10 mouse cellular contexts compared by ENCODE assay signal in the genomic region with DNA sequence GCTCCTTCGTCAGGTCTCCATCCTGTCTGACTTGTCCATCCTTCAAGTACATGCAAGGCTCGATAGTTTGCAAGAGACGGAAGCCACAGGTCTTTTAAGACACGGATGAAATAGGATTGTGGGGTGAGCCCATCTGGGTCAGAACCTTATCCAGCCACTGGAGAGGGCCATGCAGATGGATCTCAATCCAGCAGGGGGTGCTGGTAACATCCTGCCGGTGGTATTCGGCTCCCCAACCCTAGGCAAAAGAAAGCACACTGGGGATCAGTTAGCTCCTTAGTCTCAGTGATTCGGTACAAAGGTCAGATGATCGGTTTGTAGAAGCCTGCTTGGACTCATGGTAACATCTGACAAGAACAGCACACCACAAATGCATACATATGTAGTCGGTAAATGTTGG. TPM values are rescaled to one million over a fixed set of nuclear protein-coding genes. Genes with fewer than 3 reads are reported as not detected.
DNase-seq lines count a peak whose midpoint lies in the region; ATAC-seq and TF ChIP-seq lines count a peak whose summit lies in the region.
"Had no signal": no experiment of that assay in that cellular context is flagged by ENCODE, and none has a peak within 500 bp of the region (broad histone marks: within the 10 kb centered on the region; RNA-seq: fewer than 3 reads in every experiment).

No protein-coding gene starts in this region.

- DNase-seq in forebrain, embryonic 14.5 days (ENCODE audit: low spot score): peak; percentile 34
- no peak for DNase-seq in brain, embryonic 14.5 days (ENCODE audit: low read depth)
- peak; percentile 42 for DNase-seq in lung, embryonic 14.5 days
- DNase-seq in right cerebral cortex, postnatal 25 days: no peak
- DNase-seq in ovary, adult 18-20 months (ENCODE audit: low spot score): no peak
- DNase-seq: liver, embryonic 13.5 days had no signal

- H3K27ac ChIP-seq in forebrain, embryonic 14.5 days (ENCODE audit: low read depth, low read length): no peak overlapping the region
- H3K27ac ChIP-seq in forebrain, embryonic 15.5 days (replicated peaks): no peak overlapping the region
- no peak overlapping the region for H3K27ac ChIP-seq in neural tube, embryonic 12.5 days
- no peak overlapping the region for H3K27ac ChIP-seq in neural tube, embryonic 15.5 days (replicated peaks)
- no peak overlapping the region for H3K27ac ChIP-seq in lung, embryonic 14.5 days (ENCODE audit: low read depth)
- H3K27ac ChIP-seq: heart, embryonic 13.5 days; liver, embryonic 13.5 days had no signal

- no peak overlapping the region for H3K4me3 ChIP-seq in forebrain, embryonic 14.5 days (ENCODE audit: low read depth, low read length)
- no peak overlapping the region for H3K4me3 ChIP-seq in forebrain, embryonic 15.5 days
- H3K4me3 ChIP-seq in neural tube, embryonic 12.5 days: no peak overlapping the region
- no peak overlapping the region for H3K4me3 ChIP-seq in neural tube, embryonic 15.5 days (replicated peaks)
- no peak overlapping the region for H3K4me3 ChIP-seq in lung, embryonic 14.5 days (ENCODE audit: low read depth, low read length)
- H3K4me3 ChIP-seq: heart, embryonic 13.5 days; liver, embryonic 13.5 days had no signal

- no peaks in the 10 kb centered on the region for H3K4me1 ChIP-seq in forebrain, embryonic 14.5 days (ENCODE audit: control insufficient read depth, insufficient read depth, low read length)
- H3K4me1 ChIP-seq in forebrain, embryonic 15.5 days: no peaks in the 10 kb centered on the region
- no peaks in the 10 kb centered on the region for H3K4me1 ChIP-seq in neural tube, embryonic 12.5 days
- 0 out of 2 replicates have a peak, but pooled peaks cover 3% of the 10 kb centered on the region for H3K4me1 ChIP-seq in neural tube, embryonic 15.5 days
- H3K4me1 ChIP-seq in lung, embryonic 14.5 days (ENCODE audit: insufficient read depth): no peaks in the 10 kb centered on the region
- H3K4me1 ChIP-seq: liver, embryonic 13.5 days had no signal

- H3K9ac ChIP-seq in forebrain, embryonic 14.5 days (ENCODE audit: low read length): no peak overlapping the region
- H3K9ac ChIP-seq in forebrain, embryonic 15.5 days (replicated peaks): no peak overlapping the region
- H3K9ac ChIP-seq in neural tube, embryonic 12.5 days: no peak overlapping the region
- no peak overlapping the region for H3K9ac ChIP-seq in neural tube, embryonic 15.5 days (replicated peaks)
- H3K9ac ChIP-seq in lung, embryonic 14.5 days: no peak overlapping the region
- H3K9ac ChIP-seq: heart, embryonic 13.5 days; liver, embryonic 13.5 days had no signal

- H3K27me3 ChIP-seq in forebrain, embryonic 14.5 days (replicated peaks; ENCODE audit: control insufficient read depth, insufficient read depth, low read length): no peaks in the 10 kb centered on the region
- H3K27me3 ChIP-seq in forebrain, embryonic 15.5 days: no peaks in the 10 kb centered on the region
- H3K27me3 ChIP-seq in neural tube, embryonic 12.5 days (replicated peaks): no peaks in the 10 kb centered on the region
- no peaks in the 10 kb centered on the region for H3K27me3 ChIP-seq in neural tube, embryonic 15.5 days (replicated peaks)
- no peaks in the 10 kb centered on the region for H3K27me3 ChIP-seq in lung, embryonic 14.5 days (ENCODE audit: insufficient read depth, low read length)
- H3K27me3 ChIP-seq: heart, embryonic 13.5 days; liver, embryonic 13.5 days had no signal

- no peak overlapping the region for H3K4me2 ChIP-seq in forebrain, embryonic 14.5 days (ENCODE audit: low read length)
- H3K4me2 ChIP-seq in forebrain, embryonic 15.5 days (replicated peaks): no peak overlapping the region
- H3K4me2 ChIP-seq in neural tube, embryonic 12.5 days (replicated peaks): no peak overlapping the region
- H3K4me2 ChIP-seq in neural tube, embryonic 15.5 days: no peak overlapping the region
- no peak overlapping the region for H3K4me2 ChIP-seq in lung, embryonic 14.5 days
- H3K4me2 ChIP-seq: heart, embryonic 13.5 days; liver, embryonic 13.5 days had no signal

- TF ChIP-seq POLR2A in brain, embryonic 14.5 days (IDR thresholded peaks at IDR 0.05; ENCODE audit: borderline replicate concordance, extremely low read depth, insufficient read depth, insufficient read length, poor library complexity, severe bottlenecking): no peak

- 77% methylated on average over 9 of the region's 9 CpGs for WGBS in forebrain, embryonic 14.5 days
- 75% methylated on average over 9 of the region's 9 CpGs for WGBS in forebrain, embryonic 15.5 days
- 84% methylated on average over 9 of the region's 9 CpGs for WGBS in neural tube, embryonic 12.5 days
- 80% methylated on average over 9 of the region's 9 CpGs for WGBS in neural tube, embryonic 15.5 days
- 74% methylated on average over 9 of the region's 9 CpGs for WGBS in lung, embryonic 14.5 days

- peak; percentile 45; the same call in 1 of the 2 replicates for ATAC-seq in forebrain, embryonic 14.5 days
- no peak for ATAC-seq in forebrain, embryonic 15.5 days (replicated peaks)
- 0 out of 2 replicates have a peak, but pooled peaks have one; percentile 7 for ATAC-seq in neural tube, embryonic 12.5 days (ENCODE audit: low FRiP score, low read depth)
- ATAC-seq in neural tube, embryonic 15.5 days (ENCODE audit: low FRiP score): no peak
- no peak for ATAC-seq in lung, embryonic 14.5 days (ENCODE audit: insufficient read depth)

- H3K36me3 ChIP-seq in forebrain, embryonic 14.5 days (ENCODE audit: control insufficient read depth, insufficient read depth, low read length): peaks cover 63% of the 10 kb centered on the region
- peaks cover 36% of the 10 kb centered on the region for H3K36me3 ChIP-seq in forebrain, embryonic 15.5 days
- peaks cover 61% of the 10 kb centered on the region for H3K36me3 ChIP-seq in neural tube, embryonic 12.5 days
- H3K36me3 ChIP-seq in neural tube, embryonic 15.5 days: peaks cover 49% of the 10 kb centered on the region
- H3K36me3 ChIP-seq in lung, embryonic 14.5 days (ENCODE audit: insufficient read depth): peaks cover 50% of the 10 kb centered on the region

- H3K9me3 ChIP-seq in forebrain, embryonic 14.5 days (replicated peaks; ENCODE audit: control insufficient read depth, low read length): no peaks in the 10 kb centered on the region
- no peaks in the 10 kb centered on the region for H3K9me3 ChIP-seq in forebrain, embryonic 15.5 days
- no peaks in the 10 kb centered on the region for H3K9me3 ChIP-seq in neural tube, embryonic 12.5 days
- no peaks in the 10 kb centered on the region for H3K9me3 ChIP-seq in neural tube, embryonic 15.5 days (replicated peaks)
- H3K9me3 ChIP-seq in lung, embryonic 14.5 days (ENCODE audit: low read depth, low read length): no peaks in the 10 kb centered on the region
- H3K9me3 ChIP-seq: heart, embryonic 13.5 days; liver, embryonic 13.5 days had no signal

- TF ChIP-seq CTCF in brain, embryonic 14.5 days (IDR thresholded peaks at IDR 0.05; ENCODE audit: borderline replicate concordance, extremely low read depth, insufficient read depth, insufficient read length): peak; percentile 39; the same call in 1 of the 2 replicates
- TF ChIP-seq CTCF in lung, embryonic 14.5 days (IDR thresholded peaks at IDR 0.05; ENCODE audit: low read depth): peak; percentile 61

RNA-seq across cellular contexts. Expression of gene Mmaa, which starts 44.8 kb away (rescaled TPM):
- polyA plus RNA-seq in forebrain, embryonic 14.5 days (2014; fragmentation: Nextera tagmentation; extraction: Ambion mirVana): 20.2 and 24.9 TPM in 2 replicates
- polyA plus RNA-seq in forebrain, embryonic 15.5 days (2015; fragmentation: Nextera tagmentation; extraction: Ambion mirVana): 25.6 and 26.2 TPM in 2 replicates
- 13.4 and 14.4 TPM in 2 replicates for polyA plus RNA-seq in neural tube, embryonic 12.5 days (2016; fragmentation: Nextera tagmentation; extraction: Ambion mirVana)
- polyA plus RNA-seq in neural tube, embryonic 15.5 days (2015; fragmentation: Nextera tagmentation; extraction: Ambion mirVana): 16.2 and 18.5 TPM in 2 replicates
- polyA plus RNA-seq in brain, embryonic 14.5 days (2012; rRNA removed): 18.3 and 19.3 TPM in 2 replicates
- polyA plus RNA-seq in lung, embryonic 14.5 days (2014; fragmentation: Nextera tagmentation; extraction: Ambion mirVana): 9.5 and 9.9 TPM in 2 replicates

RNA-seq across cellular contexts. Expression of gene Smad1, which starts 59.8 kb away (rescaled TPM):
- 64.2 and 66.5 TPM in 2 replicates for polyA plus RNA-seq in forebrain, embryonic 14.5 days (2014; fragmentation: Nextera tagmentation; extraction: Ambion mirVana)
- 63.6 and 66.6 TPM in 2 replicates for polyA plus RNA-seq in forebrain, embryonic 15.5 days (2015; fragmentation: Nextera tagmentation; extraction: Ambion mirVana)
- 71.9 and 85.8 TPM in 2 replicates for polyA plus RNA-seq in neural tube, embryonic 12.5 days (2016; fragmentation: Nextera tagmentation; extraction: Ambion mirVana)
- polyA plus RNA-seq in neural tube, embryonic 15.5 days (2015; fragmentation: Nextera tagmentation; extraction: Ambion mirVana): 54.3 and 59.0 TPM in 2 replicates
- 58.1 and 69.3 TPM in 2 replicates for polyA plus RNA-seq in brain, embryonic 14.5 days (2012; rRNA removed)
- polyA plus RNA-seq in lung, embryonic 14.5 days (2014; fragmentation: Nextera tagmentation; extraction: Ambion mirVana): 52.1 and 52.2 TPM in 2 replicates

Comparison
In these comparisons a context has a peak if more than half of its experiments do, and no peak if none do; other contexts are left out.
1. ATAC-seq: peak in forebrain, embryonic 14.5 days (single experiment) and neural tube, embryonic 12.5 days (single experiment); none in forebrain, embryonic 15.5 days (single experiment), neural tube, embryonic 15.5 days (single experiment) and lung, embryonic 14.5 days (single experiment).
2. DNase-seq: peak in forebrain, embryonic 14.5 days (single experiment) and lung, embryonic 14.5 days (single experiment); none in brain, embryonic 14.5 days (single experiment), right cerebral cortex, postnatal 25 days (single experiment) and ovary, adult 18-20 months (single experiment).